Mouse (Mus musculus) ES-E14 (cell line): ENCODE results near the gene Creld2. TPM values are rescaled to one million over a fixed set of nuclear protein-coding genes. Genes with fewer than 3 reads are reported as not detected.

Experiments
- DNase-seq: peaks from one replicate; pipeline ENCODE4 v3.0.0-alpha.2; 2013; ENCODE audit warnings: low read depth, low spot score
- H3K27ac ChIP-seq: 2 replicates; pipeline ENCODE4 v1.5.1; 2012; ENCODE audit warnings: low read depth, mild to moderate bottlenecking, low read length, moderate library complexity, mixed read lengths; ENCODE audit not compliant: poor library complexity, insufficient read depth, severe bottlenecking
- H3K36me3 ChIP-seq: 2 replicates; pipeline ENCODE4 v1.6.1; 2012; ENCODE audit warnings: mild to moderate bottlenecking, low read length, moderate library complexity, mixed read lengths; ENCODE audit not compliant: control insufficient read depth, poor library complexity, insufficient read depth, severe bottlenecking
- H3K4me1 ChIP-seq, 2 experiments: fragments of 150-350 bp in 1 of 2; sonication (generic) in 1 of 2; 2 replicates each; pipeline ENCODE4 v1.6.1; 2012; ENCODE audit warnings: low read length in 2 of 2, mild to moderate bottlenecking in 1 of 2, mixed read lengths in 1 of 2; ENCODE audit not compliant: control insufficient read depth in 2 of 2, insufficient read depth in 2 of 2, poor library complexity in 1 of 2
- H3K4me3 ChIP-seq, 2 experiments: fragments of 150-350 bp in 1 of 2; sonication (generic) in 1 of 2; 2 replicates each; pipeline ENCODE4 v1.5.1; 2012; ENCODE audit warnings: low read length in 2 of 2, low read depth in 1 of 2, mild to moderate bottlenecking in 1 of 2, mixed read lengths in 1 of 2; ENCODE audit not compliant: insufficient read depth in 1 of 2, poor library complexity in 1 of 2, severe bottlenecking in 1 of 2
- H3K9ac ChIP-seq: 2 replicates; pipeline ENCODE4 v1.6.1; 2012; ENCODE audit warnings: low read depth, mild to moderate bottlenecking, low read length, mixed read lengths; ENCODE audit not compliant: poor library complexity, insufficient read depth, severe bottlenecking
- H3K9me3 ChIP-seq: fragments of 150-350 bp; sonication (generic); 2 replicates; pipeline ENCODE4 v1.6.1; 2012; ENCODE audit warnings: low read depth, mild to moderate bottlenecking, low read length; ENCODE audit not compliant: control insufficient read depth, insufficient read depth
- CHD2 ChIP-seq: IDR thresholded peaks from 2 replicates; pipeline ENCODE4 v1.6.1; 2014; ENCODE audit warnings: mild to moderate bottlenecking, low read depth, low read length, inconsistent platforms
- HCFC1 ChIP-seq: IDR thresholded peaks from 2 replicates; pipeline ENCODE4 v1.6.1; 2012; ENCODE audit warnings: low read length, inconsistent platforms, borderline replicate concordance; ENCODE audit not compliant: insufficient read depth
- MAFK ChIP-seq: IDR thresholded peaks from 2 replicates; pipeline ENCODE4 v1.6.1; 2014; ENCODE audit warnings: mild to moderate bottlenecking, low read depth, low read length, inconsistent platforms; ENCODE audit not compliant: insufficient read depth
- ZC3H11A ChIP-seq: IDR thresholded peaks from 2 replicates; pipeline ENCODE4 v1.6.1; 2012; ENCODE audit warnings: low read depth, mild to moderate bottlenecking, inconsistent platforms, low read length, borderline replicate concordance
- ZNF384 ChIP-seq: IDR thresholded peaks from 2 replicates; pipeline ENCODE4 v1.6.1; 2012; ENCODE audit warnings: low read depth, low read length, inconsistent platforms
- in situ Hi-C, 2 experiments: fragments of 600-800 bp; cut with MboI; formaldehyde crosslinking; loops; one replicate each; pipeline ENCODE4 v1.15.1; 2025; ENCODE audit warnings: low sequenced_read_pairs in 2 of 2, inconsistent platforms in 1 of 2; ENCODE audit not compliant: unreplicated experiment in 2 of 2
- total RNA-seq: library from RNA; depleted of rRNA; stranded (reverse); fragments of 300-350 nt; gene quantifications from 2 replicates; pipeline ENCODE4 v1.2.3, GENCODE M21; 2012

Gene Creld2
- total RNA-seq, 1 experiment = 328 TPM

DNA sequence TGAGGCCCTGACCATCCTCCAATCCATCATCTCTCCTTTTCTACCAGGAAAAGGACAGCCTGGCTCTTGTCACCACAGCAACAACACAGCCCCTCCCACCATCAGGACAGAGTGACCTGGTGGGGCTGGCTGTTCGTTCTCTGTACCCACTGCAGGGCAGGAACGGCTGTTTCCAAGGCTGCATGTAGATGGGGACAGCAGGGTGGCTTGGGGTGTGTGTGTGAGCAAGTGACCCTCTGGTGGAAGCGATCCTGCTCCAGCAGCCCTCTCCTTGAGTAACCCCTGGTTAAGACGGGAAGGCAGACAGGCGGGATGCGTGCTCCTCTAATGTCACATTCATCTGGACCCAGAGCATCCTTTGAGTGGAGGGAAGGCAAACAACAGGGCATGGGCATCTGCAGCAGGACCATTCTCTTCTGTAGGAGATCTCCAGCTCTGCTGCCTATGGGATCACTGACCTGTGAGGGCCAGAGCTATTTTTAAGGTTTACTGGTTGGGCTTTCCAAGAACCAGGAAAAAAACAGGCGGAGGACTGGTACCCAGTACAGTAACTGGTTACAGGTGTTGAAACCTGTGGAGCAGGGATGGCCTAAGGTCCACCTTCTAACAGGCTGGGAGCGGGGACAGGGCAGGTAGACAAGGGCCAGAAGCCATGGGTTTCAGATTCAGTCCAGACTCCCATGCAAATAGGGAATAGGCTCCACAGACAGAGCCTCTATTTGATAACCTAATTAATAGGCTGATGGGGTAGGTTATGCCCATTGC lies 39.9 kb downstream of the Creld2 start:
- H3K9me3 ChIP-seq = no peaks in the 10 kb centered on the region
- peaks cover 16% of the 10 kb centered on the region for H3K36me3 ChIP-seq
- H3K27ac ChIP-seq = no peak overlapping the region
- peaks cover 9 to 29% of the 10 kb centered on the region in 2 experiments; a peak in 3 of 4 replicates for H3K4me1 ChIP-seq
- no peak for TF ChIP-seq HCFC1
- no peak for TF ChIP-seq ZC3H11A
- TF ChIP-seq ZNF384 = no peak
- TF ChIP-seq MAFK = no peak
- no peak for TF ChIP-seq CHD2
- no peak for DNase-seq
- no peak overlapping the region for H3K9ac ChIP-seq
- no peak overlapping the region for H3K4me3 ChIP-seq
- in situ Hi-C loops = no loop called here

DNA sequence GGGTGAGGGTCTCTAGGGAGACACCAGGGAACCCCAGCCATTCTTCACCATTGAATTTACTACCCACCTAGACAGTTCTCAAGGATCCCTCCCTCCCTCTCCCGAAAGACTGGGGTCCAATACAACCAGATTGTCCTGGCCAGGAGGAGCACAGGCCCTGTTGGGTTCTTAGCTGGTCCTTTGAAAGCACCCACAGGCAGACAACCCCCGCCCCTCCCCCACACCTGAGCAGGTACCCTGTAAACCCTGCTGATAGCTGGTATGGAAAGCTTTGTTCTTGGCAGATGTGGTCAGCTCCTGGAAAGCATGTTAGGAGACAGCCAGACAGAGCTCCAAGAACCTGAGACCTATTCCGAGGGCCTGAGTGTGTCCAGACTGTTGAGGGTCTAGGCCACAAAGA lies 41.3 kb downstream of the Creld2 start:
- Histone ChIP-seq H3K9me3 (no peaks in the 10 kb centered on the region), H3K9ac (no peak overlapping the region), H3K4me3 (no peak overlapping the region), H3K27ac (no peak overlapping the region), H3K36me3 (peaks cover 26% of the 10 kb centered on the region), H3K4me1 (peaks cover 3 to 17% of the 10 kb centered on the region in 2 experiments; a peak in 3 of 4 replicates)
- no peak for DNase-seq
- in situ Hi-C loops = no loop called here
- TF ChIP-seq ZNF384 (no peak), CHD2 (no peak), HCFC1 (no peak), MAFK (no peak), ZC3H11A (no peak)

DNA sequence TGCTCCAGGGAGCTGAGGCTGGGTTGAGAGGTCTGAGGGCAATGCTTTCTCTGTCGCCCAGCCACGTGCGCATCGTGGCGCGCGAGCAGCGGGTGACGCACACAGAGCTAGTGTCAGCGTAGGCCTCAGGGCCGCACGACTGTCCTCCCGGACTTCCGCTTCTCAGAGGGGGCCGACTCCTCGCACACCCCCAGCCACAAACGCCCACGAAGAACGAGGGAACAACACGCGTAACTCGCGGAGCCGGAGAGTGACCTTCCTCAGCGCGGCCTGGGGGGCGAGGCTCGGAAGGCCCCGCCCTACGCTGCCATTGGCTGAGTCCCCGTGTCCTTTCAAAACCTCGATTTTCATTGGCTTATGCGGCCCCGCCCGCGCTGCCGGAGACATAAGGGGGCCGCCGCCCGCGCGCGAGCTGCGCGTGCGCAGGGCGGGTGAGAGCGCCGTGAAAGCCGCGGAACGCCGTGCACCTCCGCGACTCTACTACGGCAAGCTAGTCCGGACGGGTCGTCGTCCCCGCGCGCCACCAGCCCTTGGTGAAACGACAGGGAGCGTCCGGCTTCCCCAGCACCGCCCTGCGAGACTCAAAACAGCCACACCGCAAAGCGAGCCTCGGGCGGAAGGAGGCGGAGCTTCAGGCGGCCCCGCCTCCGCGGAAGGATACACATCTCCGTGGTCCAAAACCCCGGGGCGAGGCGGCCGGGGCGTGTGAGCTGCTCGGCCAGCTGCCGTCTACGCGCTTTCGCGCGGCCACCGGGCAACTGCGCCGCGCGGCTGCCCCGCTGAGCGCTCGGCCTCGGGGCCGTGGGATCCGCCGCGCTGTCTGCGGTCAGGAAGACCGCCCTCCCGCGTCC lies 42.6 kb downstream of the Creld2 start, which contains the start of gene Pim3:
Gene Pim3 (plus strand): TSS at position 415 of the 851 bp plus-strand sequence.
- peak within 1 kb of the TSS; percentile 97 for H3K27ac ChIP-seq
- peaks cover 35% of the 10 kb centered on the region for H3K36me3 ChIP-seq
- H3K9ac ChIP-seq = peak within 1 kb of the TSS; percentile 94
- H3K4me3 ChIP-seq = peak within 1 kb of the TSS; percentile 90 to 92
- H3K9me3 ChIP-seq = no peaks in the 10 kb centered on the region
- H3K4me1 ChIP-seq = peaks cover 3 to 17% of the 10 kb centered on the region in 2 experiments; a peak in 3 of 4 replicates
- in situ Hi-C loops = no loop called here
- no peak for TF ChIP-seq HCFC1
- no peak for TF ChIP-seq MAFK
- peak; percentile 94 for DNase-seq

DNA sequence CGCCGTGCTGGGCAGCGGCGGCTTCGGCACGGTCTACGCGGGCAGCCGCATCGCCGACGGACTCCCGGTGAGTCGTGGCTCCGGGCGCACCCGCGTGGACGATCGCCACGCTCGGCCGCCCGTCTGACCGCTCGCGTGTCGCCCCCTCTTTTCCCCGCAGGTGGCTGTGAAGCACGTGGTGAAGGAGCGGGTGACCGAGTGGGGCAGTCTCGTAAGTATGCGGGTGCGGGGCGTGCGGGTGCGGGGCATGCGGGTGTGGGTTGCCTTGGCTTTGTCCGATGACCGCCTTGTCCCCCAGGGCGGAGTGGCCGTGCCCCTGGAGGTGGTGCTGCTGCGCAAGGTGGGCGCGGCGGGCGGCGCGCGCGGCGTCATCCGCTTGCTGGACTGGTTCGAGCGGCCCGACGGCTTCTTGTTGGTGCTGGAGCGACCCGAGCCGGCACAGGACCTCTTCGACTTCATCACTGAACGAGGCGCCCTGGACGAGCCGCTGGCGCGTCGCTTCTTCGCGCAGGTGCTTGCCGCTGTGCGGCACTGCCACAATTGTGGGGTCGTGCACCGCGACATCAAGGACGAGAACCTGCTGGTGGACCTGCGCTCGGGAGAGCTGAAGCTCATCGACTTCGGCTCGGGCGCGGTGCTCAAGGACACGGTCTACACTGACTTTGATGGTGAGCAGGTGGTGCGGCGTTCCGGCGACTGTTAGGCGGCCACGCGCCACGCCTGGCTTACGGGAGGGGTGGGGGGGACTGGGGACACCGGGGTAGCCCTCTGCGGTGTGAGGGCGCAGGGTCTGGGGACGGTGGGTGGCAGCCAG lies 43.6 kb downstream of the Creld2 start:
- TF ChIP-seq ZC3H11A (no peak), CHD2 (no peak), HCFC1 (no peak)
- Histone ChIP-seq H3K4me3 (peak overlapping the region; percentile 90 to 92), H3K4me1 (peaks cover 3 to 19% of the 10 kb centered on the region in 2 experiments), H3K9me3 (no peaks in the 10 kb centered on the region), H3K9ac (peak overlapping the region; percentile 94), H3K27ac (peak overlapping the region; percentile 97), H3K36me3 (peaks cover 35% of the 10 kb centered on the region)
- in situ Hi-C loops = no loop called here
- no peak for DNase-seq
